In the genomic region with DNA sequence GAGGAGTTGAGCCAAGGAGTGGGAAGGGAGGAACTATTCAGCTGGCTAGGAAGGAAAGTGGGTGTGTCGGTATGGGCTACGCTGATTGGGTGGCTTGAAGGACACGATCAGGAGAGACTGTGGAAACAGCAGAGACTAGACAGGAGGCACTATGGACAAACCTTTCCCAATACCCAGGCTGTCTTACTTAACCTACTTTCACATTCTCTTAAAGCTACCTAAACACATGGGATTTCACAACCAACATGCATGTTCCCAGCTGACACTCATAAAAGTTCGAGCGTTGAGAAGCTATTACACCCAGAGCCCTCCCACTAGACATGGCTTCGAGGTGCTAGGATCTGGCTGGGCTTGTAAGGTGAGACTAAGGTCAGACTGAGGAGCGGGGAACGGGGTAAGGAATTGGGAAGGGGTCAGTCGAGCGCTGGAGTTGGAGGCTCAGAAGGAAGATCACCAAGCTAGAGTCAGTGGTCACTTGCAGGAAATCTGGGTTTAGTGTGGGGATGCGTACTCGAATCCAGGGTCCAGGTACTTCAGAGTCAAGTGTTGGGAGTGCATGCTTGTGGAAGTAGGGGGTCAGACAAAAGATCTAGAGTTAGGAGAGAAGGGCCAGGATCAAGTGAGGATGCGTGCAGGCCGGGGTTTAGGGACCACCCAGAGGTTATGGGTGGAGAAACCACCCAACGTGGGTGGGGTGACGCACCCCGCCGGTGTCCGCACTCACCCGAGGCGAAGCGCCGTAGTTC, we compare ENCODE assay signal across 8 mouse cellular contexts. TPM values are rescaled to one million over a fixed set of nuclear protein-coding genes. Genes with fewer than 3 reads are reported as not detected.
DNase-seq lines count a peak whose midpoint lies in the region; ATAC-seq lines count a peak whose summit lies in the region.

A gene (plus strand): TSS at position 217 of the 746 bp plus-strand sequence.

- H3K27me3 ChIP-seq in hindbrain, embryonic 12.5 days, result no peaks in the 10 kb centered on the region

- peak; percentile 57 for ATAC-seq in cerebellum, adult (ENCODE audit: insufficient number of reproducible peaks, low FRiP score, low TSS enrichment)
- ATAC-seq in frontal cortex, adult (ENCODE audit: low TSS enrichment), result peak; percentile 94
- peak; percentile 73 for ATAC-seq in hindbrain, embryonic 12.5 days (ENCODE audit: low FRiP score)

- H3K4me2 ChIP-seq in hindbrain, embryonic 12.5 days (replicated peaks), result peak within 1 kb of the TSS; percentile 90

- peak within 1 kb of the TSS; percentile 81 for H3K27ac ChIP-seq in hindbrain, embryonic 12.5 days

- peak within 1 kb of the TSS; percentile 73 for H3K9ac ChIP-seq in hindbrain, embryonic 12.5 days

- no peak for DNase-seq in cerebellum, postnatal 4 days (ENCODE audit: low spot score in 2 of 2)
- DNase-seq in c-Kit-positive CD71-positive TER-119-positive erythroid progenitor cells, embryonic 14.5 days (ENCODE audit: low spot score), result peak; percentile 76
- DNase-seq in layer of hippocampus, postnatal 14 days (ENCODE audit: low spot score in 2 of 2), result peak; percentile 26 to 70
- DNase-seq in lung, postnatal 14 days, result peak; percentile 62
- peak; percentile 56 to 64 for DNase-seq in right cerebral cortex, adult 2 months (ENCODE audit: low spot score in 2 of 2)

- 3% methylated on average over 23 of the region's 23 CpGs for WGBS in hindbrain, embryonic 12.5 days

- H3K36me3 ChIP-seq in hindbrain, embryonic 12.5 days, result peaks cover 21% of the 10 kb centered on the region

- H3K4me1 ChIP-seq in hindbrain, embryonic 12.5 days, result peaks cover 10% of the 10 kb centered on the region

- H3K4me3 ChIP-seq in hindbrain, embryonic 12.5 days, result peak within 1 kb of the TSS; percentile 60

- H3K9me3 ChIP-seq in hindbrain, embryonic 12.5 days (replicated peaks), result no peaks in the 10 kb centered on the region

RNA-seq across cellular contexts. Expression of the gene that starts here (rescaled TPM):
- 12.9 and 18.1 TPM in 2 replicates for polyA plus RNA-seq in hindbrain, embryonic 12.5 days (2016; fragmentation: Nextera tagmentation; extraction: Ambion mirVana)
- 1 to 10 TPM; 3.8 to 6.1 TPM for total RNA-seq in layer of hippocampus, postnatal 14 days (2021)

Comparison
In these comparisons a context has a peak if more than half of its experiments do, and no peak if none do; other contexts are left out.
1. DNase-seq: peak in c-Kit-positive CD71-positive TER-119-positive erythroid progenitor cells, embryonic 14.5 days (single experiment), layer of hippocampus, postnatal 14 days (2 of 2), lung, postnatal 14 days (single experiment) and right cerebral cortex, adult 2 months (2 of 2); none in cerebellum, postnatal 4 days (0 of 2).
2. Peak in every context shown above with its lines, with median percentiles within 50 percentile points of each other: ATAC-seq.